Mouse (Mus musculus): Measurements from ENCODE around the gene Bin2. TPM values are rescaled to one million over a fixed set of nuclear protein-coding genes. Genes with fewer than 3 reads are reported as not detected.

The Bin2 gene
- total and polyA plus RNA-seq, 3 experiments: 51.4 to 89.9 (median 64.8) TPM

- 0 out of 2 replicates have a peak, but pooled peaks have one; percentile 57 for TF ChIP-seq POLR2AphosphoS2 (IDR thresholded peaks at IDR 0.05; ENCODE audit: low read depth, low read length)
- no peak for TF ChIP-seq ZC3H11A (IDR thresholded peaks at IDR 0.05; ENCODE audit: low read depth, low read length)
- no peak for TF ChIP-seq GABPA (IDR thresholded peaks at IDR 0.05; ENCODE audit: insufficient replicate concordance, low read depth, low read length)
- no peak for TF ChIP-seq ZNF384 (IDR thresholded peaks at IDR 0.05; ENCODE audit: low read depth, low read length)
- no peak for TF ChIP-seq UBTF (IDR thresholded peaks at IDR 0.05; ENCODE audit: low read depth, low read length)
- peak; percentile 97 for TF ChIP-seq USF1 (IDR thresholded peaks at IDR 0.05; ENCODE audit: low read depth, low read length)
- peak; percentile 47 for TF ChIP-seq TCF12 (IDR thresholded peaks at IDR 0.05; ENCODE audit: low read depth, low read length)
- no peak for TF ChIP-seq CHD2 (IDR thresholded peaks at IDR 0.05; ENCODE audit: low read length)
- TF ChIP-seq CHD1 (IDR thresholded peaks at IDR 0.05; ENCODE audit: low read depth, low read length): no peak
- peak; percentile 90 for TF ChIP-seq SIN3A (IDR thresholded peaks at IDR 0.05; ENCODE audit: low read length)
- TF ChIP-seq NRF1 (IDR thresholded peaks at IDR 0.05; ENCODE audit: low read depth, low read length): peak; percentile 75
- TF ChIP-seq EP300 (IDR thresholded peaks at IDR 0.05; ENCODE audit: low read length): no peak
- 0 out of 2 replicates have a peak, but pooled peaks have one; percentile 54 for TF ChIP-seq KAT2A (IDR thresholded peaks at IDR 0.05; ENCODE audit: insufficient replicate concordance, low read length)
- peak; percentile 93 for TF ChIP-seq BHLHE40 (IDR thresholded peaks at IDR 0.05; ENCODE audit: low read depth, low read length)
- TF ChIP-seq MAZ (IDR thresholded peaks at IDR 0.05; ENCODE audit: low read depth, low read length): peak; percentile 81
- TF ChIP-seq ZMIZ1 (IDR thresholded peaks at IDR 0.05; ENCODE audit: low read depth, low read length): peak; percentile 49; the same call in 1 of the 2 replicates
- 0 out of 2 replicates have a peak, but pooled peaks have one; percentile 14 for TF ChIP-seq ETS1 (conservative IDR thresholded peaks at IDR 0.05; ENCODE audit: low read depth, low read length)
- TF ChIP-seq RAD21 (IDR thresholded peaks at IDR 0.05; ENCODE audit: low read depth, low read length): no peak
- TF ChIP-seq JUN (IDR thresholded peaks at IDR 0.05; ENCODE audit: insufficient read depth, low read depth, low read length): no peak
- TF ChIP-seq JUND (conservative IDR thresholded peaks at IDR 0.05; ENCODE audit: low read depth, low read length): no peak
- no peak for TF ChIP-seq E2F4 (IDR thresholded peaks at IDR 0.05; ENCODE audit: insufficient replicate concordance, low read depth, low read length)
- TF ChIP-seq SMC3 (IDR thresholded peaks at IDR 0.05; ENCODE audit: low read depth, low read length): no peak
- TF ChIP-seq RCOR1 (conservative IDR thresholded peaks at IDR 0.05; ENCODE audit: low read depth, low read length): 0 out of 2 replicates have a peak, but pooled peaks have one; percentile 14
- TF ChIP-seq IRF4 (IDR thresholded peaks at IDR 0.05; ENCODE audit: low read depth, low read length): no peak; the same call in 1 of the 2 replicates
- TF ChIP-seq MXI1 (IDR thresholded peaks at IDR 0.05; ENCODE audit: low read depth, low read length): peak; percentile 67; the same call in 1 of the 2 replicates
- no peak for TF ChIP-seq ZKSCAN1 (IDR thresholded peaks at IDR 0.05; ENCODE audit: borderline replicate concordance, low read depth, low read length)
- TF ChIP-seq MEF2A (IDR thresholded peaks at IDR 0.05; ENCODE audit: borderline replicate concordance, low read depth, low read length): peak; percentile 3; the same call in 1 of the 2 replicates
- peak; percentile 99 for TF ChIP-seq ELF1 (IDR thresholded peaks at IDR 0.05; ENCODE audit: low read depth, low read length)
- peak; percentile 89 for TF ChIP-seq MAX (IDR thresholded peaks at IDR 0.05; ENCODE audit: low read length)
- TF ChIP-seq PAX5 (IDR thresholded peaks at IDR 0.05; ENCODE audit: low read length): no peak
- peak; percentile 73 for TF ChIP-seq POLR2A (IDR thresholded peaks at IDR 0.05; ENCODE audit: low read depth, low read length)
- no peak for TF ChIP-seq MYC (IDR thresholded peaks at IDR 0.05; ENCODE audit: low read depth, low read length)
- TF ChIP-seq HCFC1 (IDR thresholded peaks at IDR 0.05; ENCODE audit: low read depth, low read length): peak; percentile 75
- TF ChIP-seq NELFE (IDR thresholded peaks at IDR 0.05; ENCODE audit: low read depth, low read length): peak; percentile 80
- no peak for TF ChIP-seq MAFK (IDR thresholded peaks at IDR 0.05; ENCODE audit: insufficient replicate concordance, low read length)
- peak; percentile 97 for TF ChIP-seq USF2 (conservative IDR thresholded peaks at IDR 0.05; ENCODE audit: low read depth, low read length)
- peak; percentile 37; the same call in 1 of the 2 replicates for TF ChIP-seq TBP (conservative IDR thresholded peaks at IDR 0.05; ENCODE audit: low read depth, low read length)
- peak in 1 of 2 experiments; percentile 28; a peak in 1 of 4 replicates for TF ChIP-seq CTCF (conservative IDR thresholded peaks at IDR 0.05 in 1 of 2, IDR thresholded peaks at IDR 0.05 in 1 of 2; ENCODE audit: low read depth in 2 of 2, low read length in 2 of 2)
- Histone ChIP-seq H3K4me3 (replicated peaks in 1 of 3; ENCODE audit: low read depth in 2 of 3, low read length in 2 of 3, poor library complexity in 1 of 3) (peak within 1 kb of the TSS; percentile 79 to 97 (median 87)), H3K4me2 (ENCODE audit: insufficient read depth, low read depth, poor library complexity, severe bottlenecking) (peak within 1 kb of the TSS; percentile 72), H3K4me1 (ENCODE audit: control insufficient read depth in 1 of 2, insufficient read depth in 2 of 2) (peaks cover 11 to 23% of the 10 kb centered on the region in 2 experiments), H3K9me3 (replicated peaks; ENCODE audit: low read length) (no peaks in the 10 kb centered on the region), H3K36me3 (replicated peaks in 1 of 2; ENCODE audit: control insufficient read depth in 1 of 2, insufficient read depth in 1 of 2, low read length in 1 of 2) (peaks cover 29 to 35% of the 10 kb centered on the region in 2 experiments), H3K9ac (ENCODE audit: insufficient read depth, low read depth) (peak within 1 kb of the TSS; percentile 93), H3K27ac (ENCODE audit: insufficient read depth, low read depth) (peak within 1 kb of the TSS; percentile 83), H3K79me2 (replicated peaks; ENCODE audit: control insufficient read depth, extremely low read depth, insufficient read depth, poor library complexity, severe bottlenecking) (peaks cover 13% of the 10 kb centered on the region), H3K27me3 (replicated peaks) (no peaks in the 10 kb centered on the region)
- DNase-seq (ENCODE audit: extremely low read depth): peak; percentile 99
- dilution Hi-C loops (cut with MboI; ENCODE audit: extremely low pct_ligation_motif_present, extremely low pct_unique_long_range_greater_than_20kb, low sequenced_read_pairs) (no loop called here), in situ Hi-C loops (cut with MboI; ENCODE audit: low pct_ligation_motif_present, low pct_unique_long_range_greater_than_20kb, low sequenced_read_pairs) (loop anchor here (5.0 kb wide), 2 partner anchors 83 to 153 kb away; no protein-coding TSS in a partner anchor)
Measured at GRCm38 (mm10) chr15:100614996-100615824, 54.1 kb downstream of the Bin2 start, which contains the start of gene Dazap2. Gene Dazap2 (plus strand): TSS chr15:100615349.

Data from CH12.LX (cell line).